Mouse (Mus musculus) MEL (cell line): Measurements from ENCODE around the gene Atf5. TPM values are rescaled to one million over a fixed set of nuclear protein-coding genes. Genes with fewer than 3 reads are reported as not detected.

Source experiments
- DNase-seq: peaks from one replicate; pipeline ENCODE4 v3.0.0; 2011; ENCODE audit warnings: low read depth, low spot score
- H3K27ac ChIP-seq: 2 replicates; pipeline ENCODE4 v1.5.1; 2012; ENCODE audit warnings: low read depth, mild to moderate bottlenecking, control low read depth, low read length, moderate library complexity; ENCODE audit not compliant: control insufficient read depth
- H3K27me3 ChIP-seq, 2 experiments: fragments of 150-350 bp in 1 of 2; sonication (generic) in 1 of 2; 2 replicates each; pipeline ENCODE4 v1.6.1; 2012; ENCODE audit warnings: low read length in 2 of 2, mild to moderate bottlenecking in 2 of 2, improper control_type of control experiment in 1 of 2, moderate library complexity in 1 of 2; ENCODE audit not compliant: insufficient read depth in 2 of 2, control insufficient read depth in 1 of 2
- H3K36me3 ChIP-seq, 2 experiments: 2 replicates each; pipeline ENCODE4 v1.6.1; 2012 to 2014; ENCODE audit warnings: low read length in 2 of 2, improper control_type of control experiment in 1 of 2, inconsistent platforms in 1 of 2, mild to moderate bottlenecking in 1 of 2; ENCODE audit not compliant: insufficient read depth in 2 of 2, control insufficient read depth in 1 of 2
- H3K4me1 ChIP-seq, 2 experiments: fragments of 150-350 bp in 1 of 2; sonication (generic) in 1 of 2; 2 replicates each; pipeline ENCODE4 v1.6.1; 2012; ENCODE audit warnings: low read length in 2 of 2, improper control_type of control experiment in 1 of 2, mild to moderate bottlenecking in 1 of 2; ENCODE audit not compliant: insufficient read depth in 2 of 2, control insufficient read depth in 1 of 2
- H3K4me3 ChIP-seq, 2 experiments: fragments of 150-350 bp in 1 of 2; sonication (generic) in 1 of 2; 2 replicates each; pipeline ENCODE4 v1.5.1; 2012; ENCODE audit warnings: low read depth in 2 of 2, low read length in 2 of 2, mild to moderate bottlenecking in 2 of 2, moderate library complexity in 2 of 2, control low read depth in 1 of 2, improper control_type of control experiment in 1 of 2; ENCODE audit not compliant: control insufficient read depth in 1 of 2, insufficient read depth in 1 of 2
- H3K79me2 ChIP-seq: 2 replicates; pipeline ENCODE4 v1.6.1; 2012; ENCODE audit warnings: mild to moderate bottlenecking, low read length, moderate library complexity; ENCODE audit not compliant: control insufficient read depth, poor library complexity, insufficient read depth
- H3K9ac ChIP-seq: 2 replicates; pipeline ENCODE4 v1.6.1; 2012; ENCODE audit warnings: low read depth, mild to moderate bottlenecking, control low read depth, low read length, moderate library complexity; ENCODE audit not compliant: control insufficient read depth, poor library complexity, severe bottlenecking
- H3K9me3 ChIP-seq: fragments of 150-350 bp; sonication (generic); replicated peaks from 2 replicates; pipeline ENCODE4 v1.6.1; 2012; ENCODE audit warnings: mild to moderate bottlenecking, low read length, improper control_type of control experiment, moderate library complexity; ENCODE audit not compliant: insufficient read depth
- BHLHE40 ChIP-seq: IDR thresholded peaks from 2 replicates; pipeline ENCODE4 v1.6.1; 2012; ENCODE audit warnings: low read depth, mild to moderate bottlenecking, inconsistent platforms, low read length, improper control_type of control experiment, borderline replicate concordance
- CHD1 ChIP-seq: IDR thresholded peaks from 2 replicates; pipeline ENCODE4 v1.6.1; 2012; ENCODE audit warnings: low read depth, mild to moderate bottlenecking, inconsistent platforms, low read length, improper control_type of control experiment
- CTCF ChIP-seq, 3 experiments: IDR thresholded peaks in 2 of 3; conservative IDR thresholded peaks in 1 of 3; 2 replicates each; pipeline ENCODE4 v1.5.1; 2011 to 2012; ENCODE audit warnings: low read length in 3 of 3, low read depth in 2 of 3, mild to moderate bottlenecking in 2 of 3, improper control_type of control experiment in 1 of 3, inconsistent platforms in 1 of 3, mixed read lengths in 1 of 3, moderate library complexity in 1 of 3; ENCODE audit not compliant: control insufficient read depth in 1 of 3, insufficient read depth in 1 of 3, poor library complexity in 1 of 3, severe bottlenecking in 1 of 3
- E2F4 ChIP-seq: IDR thresholded peaks from 2 replicates; pipeline ENCODE4 v1.6.1; 2011; ENCODE audit warnings: low read depth, low read length, improper control_type of control experiment, borderline replicate concordance
- ELF1 ChIP-seq: IDR thresholded peaks from 2 replicates; pipeline ENCODE4 v1.6.1; 2014; ENCODE audit warnings: low read depth, mild to moderate bottlenecking, inconsistent platforms, low read length, improper control_type of control experiment, moderate library complexity
- ETS1 ChIP-seq: IDR thresholded peaks from 2 replicates; pipeline ENCODE4 v1.6.1; 2012; ENCODE audit warnings: low read depth, mild to moderate bottlenecking, inconsistent platforms, low read length, improper control_type of control experiment, moderate library complexity
- GABPA ChIP-seq: IDR thresholded peaks from 2 replicates; pipeline ENCODE4 v1.6.1; 2012; ENCODE audit warnings: low read depth, mild to moderate bottlenecking, inconsistent platforms, low read length, improper control_type of control experiment, moderate library complexity
- GATA1 ChIP-seq: IDR thresholded peaks from 2 replicates; pipeline ENCODE4 v1.6.1; 2011; ENCODE audit warnings: low read depth, low read length, improper control_type of control experiment
- HCFC1 ChIP-seq: IDR thresholded peaks from 2 replicates; pipeline ENCODE4 v1.6.1; 2012; ENCODE audit warnings: low read depth, mild to moderate bottlenecking, inconsistent platforms, low read length, improper control_type of control experiment, moderate library complexity
- JUND ChIP-seq: IDR thresholded peaks from 2 replicates; pipeline ENCODE4 v1.6.1; 2011; ENCODE audit warnings: low read depth, mild to moderate bottlenecking, improper control_type of control experiment, low read length
- MAFK ChIP-seq: IDR thresholded peaks from 2 replicates; pipeline ENCODE4 v1.6.1; 2011; ENCODE audit warnings: low read depth, mild to moderate bottlenecking, low read length, improper control_type of control experiment, borderline replicate concordance
- MAX ChIP-seq: IDR thresholded peaks from 2 replicates; pipeline ENCODE4 v1.6.1; 2011; ENCODE audit warnings: low read length, improper control_type of control experiment
- MAZ ChIP-seq: IDR thresholded peaks from 2 replicates; pipeline ENCODE4 v1.6.1; 2012; ENCODE audit warnings: low read depth, mild to moderate bottlenecking, inconsistent platforms, low read length, improper control_type of control experiment
- MEF2A ChIP-seq: IDR thresholded peaks from 2 replicates; pipeline ENCODE4 v1.6.1; 2014; ENCODE audit warnings: low read depth, mild to moderate bottlenecking, inconsistent platforms, low read length, improper control_type of control experiment; ENCODE audit not compliant: poor library complexity, insufficient replicate concordance, severe bottlenecking; ENCODE audit errors: extremely low read depth
- MXI1 ChIP-seq: IDR thresholded peaks from 2 replicates; pipeline ENCODE4 v1.6.1; 2011; ENCODE audit warnings: mild to moderate bottlenecking, low read depth, low read length, improper control_type of control experiment
- MYB ChIP-seq: IDR thresholded peaks from 2 replicates; pipeline ENCODE4 v1.6.1; 2011; ENCODE audit warnings: mild to moderate bottlenecking, low read depth, low read length, improper control_type of control experiment
- MYC ChIP-seq: IDR thresholded peaks from 2 replicates; pipeline ENCODE4 v1.6.1; 2011; ENCODE audit warnings: low read depth, mild to moderate bottlenecking, low read length, improper control_type of control experiment, moderate library complexity
- NELFE ChIP-seq: IDR thresholded peaks from 2 replicates; pipeline ENCODE4 v1.6.1; 2011; ENCODE audit warnings: low read depth, low read length, improper control_type of control experiment
- NRF1 ChIP-seq: IDR thresholded peaks from 2 replicates; pipeline ENCODE4 v1.6.1; 2014; ENCODE audit warnings: low read depth, mild to moderate bottlenecking, inconsistent platforms, low read length, improper control_type of control experiment, moderate library complexity; ENCODE audit not compliant: poor library complexity, insufficient read depth, severe bottlenecking
- POLR2A ChIP-seq, 2 experiments: IDR thresholded peaks; 2 replicates each; pipeline ENCODE4 v1.6.1; 2011 to 2012; ENCODE audit warnings: low read length in 2 of 2, mild to moderate bottlenecking in 2 of 2, control low read depth in 1 of 2, improper control_type of control experiment in 1 of 2, low read depth in 1 of 2, moderate library complexity in 1 of 2; ENCODE audit not compliant: control insufficient read depth in 1 of 2, insufficient read depth in 1 of 2, poor library complexity in 1 of 2
- POLR2AphosphoS2 ChIP-seq: IDR thresholded peaks from 2 replicates; pipeline ENCODE4 v1.6.1; 2011; ENCODE audit warnings: low read length, improper control_type of control experiment
- RAD21 ChIP-seq: IDR thresholded peaks from 2 replicates; pipeline ENCODE4 v1.6.1; 2011; ENCODE audit warnings: mild to moderate bottlenecking, low read depth, low read length, improper control_type of control experiment
- RCOR1 ChIP-seq: IDR thresholded peaks from 2 replicates; pipeline ENCODE4 v1.6.1; 2012; ENCODE audit warnings: low read depth, mild to moderate bottlenecking, inconsistent platforms, low read length, improper control_type of control experiment
- SIN3A ChIP-seq: IDR thresholded peaks from 2 replicates; pipeline ENCODE4 v1.6.1; 2012; ENCODE audit warnings: low read length, improper control_type of control experiment, inconsistent platforms
- SMC3 ChIP-seq: IDR thresholded peaks from 2 replicates; pipeline ENCODE4 v1.6.1; 2011; ENCODE audit warnings: low read depth, low read length, improper control_type of control experiment
- TAL1 ChIP-seq: IDR thresholded peaks from 2 replicates; pipeline ENCODE4 v1.6.1; 2012; ENCODE audit warnings: mild to moderate bottlenecking, inconsistent platforms, low read length, moderate library complexity, mixed read lengths
- TBP ChIP-seq: IDR thresholded peaks from 2 replicates; pipeline ENCODE4 v1.8.0; 2011; ENCODE audit warnings: low read depth, low read length, improper control_type of control experiment
- TCF12 ChIP-seq: IDR thresholded peaks from 2 replicates; pipeline ENCODE4 v1.6.1; 2014; ENCODE audit warnings: low read depth, mild to moderate bottlenecking, inconsistent platforms, low read length, improper control_type of control experiment, moderate library complexity
- UBTF ChIP-seq: IDR thresholded peaks from 2 replicates; pipeline ENCODE4 v1.6.1; 2012; ENCODE audit warnings: low read depth, mild to moderate bottlenecking, inconsistent platforms, low read length, improper control_type of control experiment, moderate library complexity, borderline replicate concordance; ENCODE audit not compliant: insufficient read depth
- USF1 ChIP-seq: IDR thresholded peaks from 2 replicates; pipeline ENCODE4 v1.6.1; 2014; ENCODE audit warnings: low read depth, mild to moderate bottlenecking, inconsistent platforms, low read length, improper control_type of control experiment, moderate library complexity
- USF2 ChIP-seq, 2 experiments: IDR thresholded peaks; 2 replicates each; pipeline ENCODE4 v1.6.1; 2011 to 2012; ENCODE audit warnings: improper control_type of control experiment in 2 of 2, low read length in 2 of 2, borderline replicate concordance in 1 of 2, inconsistent platforms in 1 of 2, low read depth in 1 of 2, mild to moderate bottlenecking in 1 of 2; ENCODE audit not compliant: insufficient read depth in 1 of 2
- ZC3H11A ChIP-seq: IDR thresholded peaks from 2 replicates; pipeline ENCODE4 v1.6.1; 2012; ENCODE audit warnings: low read depth, mild to moderate bottlenecking, inconsistent platforms, low read length, improper control_type of control experiment
- ZKSCAN1 ChIP-seq: IDR thresholded peaks from 2 replicates; pipeline ENCODE4 v1.6.1; 2012; ENCODE audit warnings: low read depth, mild to moderate bottlenecking, inconsistent platforms, low read length, improper control_type of control experiment, moderate library complexity
- ZMIZ1 ChIP-seq: IDR thresholded peaks from 2 replicates; pipeline ENCODE4 v1.6.1; 2012; ENCODE audit warnings: low read depth, mild to moderate bottlenecking, inconsistent platforms, low read length, improper control_type of control experiment, moderate library complexity
- ZNF384 ChIP-seq: IDR thresholded peaks from 2 replicates; pipeline ENCODE4 v1.6.1; 2012; ENCODE audit warnings: low read depth, mild to moderate bottlenecking, inconsistent platforms, low read length, improper control_type of control experiment
- polyA plus RNA-seq, 2 experiments: library from polyadenylated mRNA; stranded (reverse) in 1 of 2; unstranded in 1 of 2; fragments of >175 nt in 1 of 2; fragments of >200 nt in 1 of 2; gene quantifications; 2 replicates each; pipeline versions ENCODE4 v1.2.1 to v1.2.4; 2012; ENCODE audit warnings: low replicate concordance in 2 of 2, low read depth in 1 of 2; ENCODE audit not compliant: insufficient read length in 2 of 2, insufficient read depth in 1 of 2, missing spikeins in 1 of 2
- total RNA-seq: library from RNA; depleted of rRNA; stranded (reverse); fragments of 300-350 nt; gene quantifications from 2 replicates; pipeline ENCODE4 v1.2.3, GENCODE M21; 2012

The Atf5 gene
- total and polyA plus RNA-seq, 3 experiments, result 17.6 to 95.5 TPM; not detected in 1

DNA sequence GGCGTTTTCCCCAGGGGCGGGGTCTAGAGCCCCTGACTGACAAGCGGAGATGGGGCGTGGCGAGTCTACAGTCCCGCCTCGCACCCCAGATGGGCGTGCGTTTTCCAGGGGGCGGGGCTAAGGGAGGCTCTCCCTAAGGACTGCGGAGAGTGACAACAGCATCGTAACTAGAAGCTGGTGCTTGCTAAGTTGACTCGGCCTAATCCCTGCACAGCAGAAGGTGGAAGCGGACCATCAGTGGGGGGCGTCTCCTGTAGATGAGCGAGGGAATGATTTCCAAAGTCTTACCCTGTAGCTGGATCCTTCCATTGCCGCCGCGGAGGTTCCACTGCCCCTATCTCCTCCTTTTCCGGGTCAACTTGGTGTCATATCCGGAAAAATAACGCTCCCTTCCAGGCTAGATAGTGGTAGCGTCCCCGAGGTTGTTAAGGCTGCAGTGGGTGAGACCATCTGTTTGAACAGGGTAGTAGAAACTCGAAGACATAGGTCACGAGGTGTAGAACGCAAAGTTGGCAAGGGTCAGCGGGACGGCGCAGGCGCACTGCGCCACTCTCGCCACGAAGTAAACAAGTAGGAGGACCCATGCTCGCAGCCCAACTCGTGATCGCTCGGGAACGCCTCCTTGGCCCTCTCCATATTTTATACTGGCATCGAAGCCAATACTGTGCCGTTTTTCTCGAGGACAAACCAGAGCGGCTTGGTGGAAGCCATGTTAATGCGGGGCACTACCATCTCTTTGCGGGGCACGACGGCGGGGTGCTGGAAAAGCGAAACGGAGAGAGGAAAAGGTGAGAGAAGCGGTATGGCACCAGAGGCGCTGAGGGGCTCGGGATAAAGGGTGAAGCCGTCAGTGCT is 32.3 kb upstream of the Atf5 start, which contains the start of the genes Akt1s1 and Tbc1d17:
Akt1s1 (plus strand) TSS at position 431 of the 855 bp plus-strand sequence.
Tbc1d17 (minus strand) TSS at position 519 of the 855 bp plus-strand sequence.
- DNase-seq, result peak; percentile 99
- H3K27me3 ChIP-seq, result no peaks in the 10 kb centered on the region
- no peaks in the 10 kb centered on the region for H3K9me3 ChIP-seq
- peaks cover 28% of the 10 kb centered on the region for H3K79me2 ChIP-seq
- H3K4me3 ChIP-seq, result peak within 1 kb of the TSS; percentile 78 to 96
- peaks cover 0 to 5% of the 10 kb centered on the region in 2 experiments; a peak in 1 of 4 replicates for H3K36me3 ChIP-seq
- H3K27ac ChIP-seq, result peak within 1 kb of the TSS; percentile 93
- peak within 1 kb of the TSS; percentile 96 for H3K9ac ChIP-seq
- H3K4me1 ChIP-seq, result peaks cover 0 to 13% of the 10 kb centered on the region in 2 experiments; a peak in 2 of 4 replicates
- peak; percentile 97 for TF ChIP-seq MAX
- no peak for TF ChIP-seq ZMIZ1
- TF ChIP-seq ZC3H11A, result no peak
- TF ChIP-seq SIN3A, result peak; percentile 95
- TF ChIP-seq ETS1, result peak; percentile 46; the same call in 1 of the 2 replicates
- TF ChIP-seq USF2 (IDR thresholded peaks at IDR 0.05; ENCODE audit: borderline replicate concordance in 1 of 2, insufficient read depth in 1 of 2, low read depth in 1 of 2, low read length in 2 of 2), result peak; percentile 28 to 73; a peak in 3 of 4 replicates
- peak; percentile 88 for TF ChIP-seq HCFC1
- no peak for TF ChIP-seq GABPA
- TF ChIP-seq ZKSCAN1, result no peak
- TF ChIP-seq RAD21, result no peak
- no peak for TF ChIP-seq SMC3
- TF ChIP-seq ZNF384, result no peak
- TF ChIP-seq CHD1, result peak; percentile 99
- TF ChIP-seq UBTF, result no peak
- no peak; the same call in 1 of the 2 replicates for TF ChIP-seq TCF12
- no peak for TF ChIP-seq TAL1
- TF ChIP-seq MYB, result peak; percentile 69; the same call in 1 of the 2 replicates
- peak; percentile 35 for TF ChIP-seq POLR2AphosphoS2
- peak; percentile 48; the same call in 1 of the 2 replicates for TF ChIP-seq MAZ
- no peak for TF ChIP-seq MEF2A
- TF ChIP-seq MAFK, result no peak
- TF ChIP-seq TBP, result no peak; the same call in 1 of the 2 replicates
- TF ChIP-seq GATA1, result 0 out of 2 replicates have a peak, but pooled peaks have one; percentile 8
- peak; percentile 75 for TF ChIP-seq MXI1
- TF ChIP-seq RCOR1, result peak; percentile 83
- no peak for TF ChIP-seq JUND
- peak; percentile 61 for TF ChIP-seq NELFE
- peak; percentile 95 for TF ChIP-seq USF1
- 0 out of 2 replicates have a peak, but pooled peaks have one; percentile 18 for TF ChIP-seq ELF1
- peak; percentile 15; the same call in 1 of the 2 replicates for TF ChIP-seq BHLHE40
- peak; percentile 91 for TF ChIP-seq NRF1
- TF ChIP-seq E2F4, result no peak
- peak; percentile 23 to 48; a peak in 3 of 4 replicates for TF ChIP-seq POLR2A (IDR thresholded peaks at IDR 0.05; ENCODE audit: control insufficient read depth in 1 of 2, insufficient read depth in 1 of 2, low read depth in 1 of 2, low read length in 2 of 2, poor library complexity in 1 of 2)
- TF ChIP-seq CTCF (IDR thresholded peaks at IDR 0.05 in 2 of 3, conservative IDR thresholded peaks at IDR 0.05 in 1 of 3; ENCODE audit: control insufficient read depth in 1 of 3, insufficient read depth in 1 of 3, low read depth in 2 of 3, low read length in 3 of 3, poor library complexity in 1 of 3, severe bottlenecking in 1 of 3), result no peak
- TF ChIP-seq MYC, result peak; percentile 91
